Mouse (Mus musculus): ENCODE results near the gene Fbxo17.

Fbxo17 gene

DNA sequence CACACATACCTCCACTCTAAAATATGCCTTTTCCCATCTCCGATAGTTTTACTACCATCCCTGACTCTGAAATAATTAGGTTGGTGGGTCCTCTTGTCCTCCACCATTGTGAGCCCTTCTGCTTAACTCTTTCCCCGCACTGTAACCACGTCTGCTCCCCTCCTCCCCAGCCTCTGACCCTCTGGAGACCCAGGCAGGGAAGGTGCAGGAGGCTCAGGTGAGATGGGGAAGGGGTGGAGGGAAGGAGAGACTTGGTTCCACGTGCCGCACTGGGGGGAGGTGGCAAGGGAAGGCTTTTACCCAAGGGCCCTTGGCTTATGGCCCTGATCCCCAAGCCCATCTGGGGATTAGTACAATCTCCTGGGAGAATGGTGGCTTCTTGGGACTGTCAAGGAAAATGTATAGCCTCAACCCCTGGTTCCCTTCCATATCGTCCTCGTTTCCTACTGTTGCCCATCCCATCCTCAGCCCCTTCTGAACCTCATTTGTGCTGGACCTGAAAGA, 50.9 kb downstream of the Fbxo17 start, which contains the start of gene Nfkbib:
Gene Nfkbib, minus strand, starts transcription at position 51 of the 504 bp plus-strand sequence.
- DNase-seq (ENCODE audit: low read depth, low spot score): no peak

DNA sequence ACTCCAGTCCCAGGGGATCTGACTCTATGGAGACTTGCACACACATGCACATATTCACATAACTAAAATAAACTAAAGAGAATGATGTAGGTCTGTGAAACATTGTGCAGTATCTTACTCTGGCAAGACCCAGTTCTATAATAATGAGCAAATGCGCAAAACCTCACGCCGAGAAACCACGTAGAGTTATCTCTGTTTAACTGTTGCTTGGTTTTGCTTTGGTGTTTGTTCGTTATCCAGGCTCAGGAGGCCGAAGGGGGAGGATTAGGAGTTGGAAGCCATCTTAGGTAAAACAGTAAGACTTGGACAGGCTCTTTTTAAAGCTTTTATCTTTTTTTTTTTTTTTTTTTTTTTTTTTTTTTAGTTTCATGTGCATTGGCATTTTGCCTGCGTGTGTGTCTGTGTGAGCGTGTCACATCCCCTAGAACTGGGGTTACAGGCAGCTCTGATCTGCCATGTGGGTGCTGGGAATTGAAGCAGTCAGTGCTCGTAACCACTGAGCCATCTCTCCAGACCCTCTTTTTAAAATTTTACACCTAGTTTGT, 52.9 kb downstream of the Fbxo17 start:
- no peak for DNase-seq (ENCODE audit: low read depth, low spot score)

DNA sequence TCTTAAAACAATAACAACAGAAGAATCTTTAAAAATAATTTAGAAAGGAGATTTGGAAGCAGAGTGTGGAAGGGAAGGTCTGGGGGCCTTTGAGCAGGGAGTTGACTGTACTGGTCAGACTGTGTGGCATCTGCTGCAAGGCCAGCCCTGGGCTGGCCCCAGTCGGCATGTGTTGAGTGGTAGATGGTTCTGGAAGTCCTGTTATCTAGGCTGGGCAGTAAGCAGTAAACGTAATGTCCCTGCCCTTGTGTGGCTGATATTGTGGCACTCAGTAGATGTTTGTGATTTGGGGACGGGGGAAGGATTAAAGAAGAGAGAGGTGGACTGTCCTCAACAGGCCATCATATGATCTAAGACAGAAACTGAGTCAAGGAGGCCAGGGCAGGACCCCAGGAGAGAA, 53.7 kb downstream of the Fbxo17 start:
- no peak for DNase-seq (ENCODE audit: low read depth, low spot score)

DNA sequence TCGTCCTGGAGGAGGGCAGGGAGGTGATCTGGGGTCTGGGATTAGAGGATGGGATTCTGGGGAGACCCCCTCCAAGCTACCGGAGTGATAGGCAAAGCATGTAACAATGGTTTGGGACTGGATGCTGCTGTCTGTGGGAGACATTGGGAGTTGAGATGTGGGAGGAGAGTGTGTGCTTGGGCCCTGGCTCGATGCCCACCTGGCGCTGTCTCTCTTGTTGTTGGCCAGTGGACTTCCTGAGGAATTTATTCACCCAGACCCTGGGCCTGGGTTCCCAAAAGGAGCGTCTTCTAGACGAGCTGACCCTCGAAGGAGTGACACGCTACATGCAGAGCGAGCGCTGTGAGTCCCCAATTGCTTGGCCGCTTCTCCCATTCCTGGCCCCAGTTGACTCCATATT, 55.3 kb downstream of the Fbxo17 start:
- no peak for DNase-seq (ENCODE audit: low read depth, low spot score)

DNA sequence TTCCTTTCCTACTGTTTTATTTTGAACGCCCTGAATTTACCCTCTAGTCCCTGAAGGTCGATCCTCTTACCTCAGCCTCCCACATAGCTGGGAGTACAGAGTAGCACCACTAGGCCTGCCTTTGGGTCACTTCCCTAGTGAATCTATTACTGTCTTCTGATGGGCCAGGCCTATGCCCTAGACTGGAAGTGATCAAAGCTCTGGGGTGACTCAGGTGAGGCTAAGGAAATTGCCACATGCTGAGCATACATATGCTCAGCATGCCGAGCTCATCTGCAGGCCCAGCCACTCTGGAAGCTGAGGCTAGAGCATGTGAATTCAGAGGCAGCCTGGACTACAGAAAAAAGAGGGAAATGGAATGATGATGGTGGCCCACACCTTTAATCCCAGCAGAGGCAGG, 56.6 kb downstream of the Fbxo17 start:
- no peak for DNase-seq (ENCODE audit: low read depth, low spot score)

DNA sequence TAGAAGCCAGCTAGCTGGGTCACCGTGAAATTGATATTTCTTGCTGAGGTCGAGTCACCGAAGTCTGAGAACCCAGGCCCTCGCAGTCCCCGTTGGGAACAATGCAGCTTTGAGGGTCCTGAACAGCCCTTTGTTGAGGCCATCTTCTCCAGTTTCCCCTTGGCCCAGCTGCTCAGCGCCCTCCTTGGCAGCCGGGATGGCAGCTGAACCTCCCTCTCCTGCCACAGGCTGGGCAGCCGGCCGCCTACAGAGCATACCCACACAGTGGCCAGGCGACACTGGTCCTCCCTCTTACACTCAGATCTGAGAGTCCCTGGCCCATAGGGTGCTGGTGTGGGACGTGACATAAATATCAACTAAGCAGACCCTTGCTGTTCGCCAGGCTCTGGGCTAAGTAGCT, 57.6 kb downstream of the Fbxo17 start:
- no peak for DNase-seq (ENCODE audit: low read depth, low spot score)

DNA sequence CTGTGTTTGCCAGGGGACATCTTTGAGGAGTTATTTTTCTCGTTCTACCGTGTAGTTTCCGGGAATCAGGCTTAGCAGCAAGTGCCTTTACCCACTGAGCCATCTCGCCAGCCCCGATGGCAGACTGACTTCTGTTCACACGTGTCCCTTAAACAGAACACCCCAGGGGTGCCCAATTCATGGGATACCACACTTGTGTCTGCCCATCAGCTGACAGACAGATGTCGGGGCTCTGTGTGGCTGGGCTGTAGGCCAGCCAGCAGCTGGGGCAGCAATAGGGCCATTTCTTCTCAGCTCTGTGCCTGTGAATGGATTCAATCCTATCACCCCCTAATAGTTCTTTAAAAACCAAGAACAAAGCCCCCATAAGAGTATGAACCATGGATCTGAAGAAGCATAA, 58.5 kb downstream of the Fbxo17 start:
- no peak for DNase-seq (ENCODE audit: low read depth, low spot score)

DNA sequence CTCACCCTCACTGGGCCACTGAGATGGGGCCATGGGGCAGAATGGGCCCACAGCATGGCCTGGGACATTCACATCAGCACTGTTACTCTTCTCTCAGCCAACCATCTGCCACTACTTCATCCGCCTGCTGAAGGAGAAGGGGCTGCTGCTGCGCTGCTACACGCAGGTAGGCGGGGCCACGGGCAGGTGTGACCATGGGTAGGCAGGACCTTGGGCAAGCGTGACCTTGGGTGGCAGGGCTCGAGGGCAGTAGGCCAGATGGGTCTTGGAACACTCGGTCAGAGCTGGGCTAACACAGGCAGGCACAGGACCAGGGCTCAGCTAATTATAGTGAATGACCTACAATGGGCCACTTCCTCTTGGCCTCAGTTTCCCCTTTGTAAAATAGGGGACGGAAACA, 62.2 kb downstream of the Fbxo17 start:
- no peak for DNase-seq (ENCODE audit: low read depth, low spot score)

DNA sequence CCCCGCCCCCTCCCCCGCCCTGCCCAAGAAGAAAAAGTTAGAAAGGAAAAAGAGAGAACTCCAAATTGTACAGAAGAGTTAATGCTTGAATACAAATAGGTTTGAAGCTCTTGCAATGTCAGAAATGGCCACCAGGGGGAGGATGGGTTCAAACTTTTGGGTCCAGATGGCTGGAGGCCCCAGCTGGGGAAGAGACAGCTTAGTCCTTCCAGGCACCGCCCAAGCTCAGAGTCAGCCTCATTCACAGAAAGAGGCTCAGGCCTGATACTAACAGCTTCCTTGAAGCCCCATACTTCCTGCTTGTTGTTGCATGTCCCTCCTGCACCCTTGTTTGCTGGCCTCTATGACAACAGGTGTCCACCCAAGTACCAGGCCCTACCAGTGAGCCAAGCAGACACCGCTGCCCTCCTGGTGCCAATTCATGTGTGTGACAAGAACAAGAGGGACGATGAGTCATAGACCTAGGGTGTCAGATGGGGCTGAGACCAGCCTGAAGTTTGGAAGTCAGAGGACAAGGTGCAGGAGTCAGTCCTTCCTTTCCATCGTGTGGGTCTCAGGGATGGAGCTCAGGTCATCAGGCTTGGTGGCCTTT, 63.6 kb downstream of the Fbxo17 start:
- DNase-seq (ENCODE audit: low read depth, low spot score): peak; percentile 93

DNA sequence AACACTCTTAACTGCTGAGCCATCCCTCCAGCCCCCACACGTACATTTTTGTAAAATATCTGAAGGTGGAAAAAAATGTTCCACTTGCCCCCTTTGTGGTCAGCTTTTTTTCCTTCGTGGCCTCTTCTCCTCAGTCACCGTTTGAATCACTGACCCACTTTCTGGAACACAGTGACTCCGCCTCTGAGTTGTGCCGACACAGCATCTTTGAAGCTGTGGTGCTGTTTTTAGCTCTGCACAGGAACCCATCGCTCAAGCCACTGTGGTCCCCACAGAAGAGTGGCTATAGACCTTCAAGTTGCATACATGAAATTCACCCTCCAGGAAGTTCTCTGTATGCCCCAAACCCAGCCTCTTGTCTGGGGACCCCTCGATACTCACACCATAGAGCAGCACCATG, 64.3 kb downstream of the Fbxo17 start:
- no peak for DNase-seq (ENCODE audit: low read depth, low spot score)

DNA sequence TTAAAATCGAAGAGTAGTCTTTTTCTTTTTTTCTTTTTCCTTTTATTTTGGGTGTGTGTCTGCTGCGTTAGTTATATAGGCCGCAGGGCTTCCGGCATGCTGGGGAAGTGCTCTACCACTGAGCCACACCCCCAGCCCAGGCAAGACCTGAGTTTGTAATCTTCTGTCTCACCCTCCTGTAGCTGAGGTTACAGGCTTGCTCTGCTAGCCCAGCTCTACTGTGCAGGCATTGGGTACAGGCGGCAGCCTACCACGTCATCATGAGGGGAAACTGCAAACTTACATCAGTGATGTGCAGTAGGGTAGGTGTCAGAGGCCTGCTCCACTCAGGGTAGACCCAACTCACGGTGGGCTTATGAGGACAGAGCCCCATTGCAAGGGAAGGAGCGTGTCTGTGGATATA, 64.7 kb downstream of the Fbxo17 start:
- DNase-seq (ENCODE audit: low read depth, low spot score): no peak

DNA sequence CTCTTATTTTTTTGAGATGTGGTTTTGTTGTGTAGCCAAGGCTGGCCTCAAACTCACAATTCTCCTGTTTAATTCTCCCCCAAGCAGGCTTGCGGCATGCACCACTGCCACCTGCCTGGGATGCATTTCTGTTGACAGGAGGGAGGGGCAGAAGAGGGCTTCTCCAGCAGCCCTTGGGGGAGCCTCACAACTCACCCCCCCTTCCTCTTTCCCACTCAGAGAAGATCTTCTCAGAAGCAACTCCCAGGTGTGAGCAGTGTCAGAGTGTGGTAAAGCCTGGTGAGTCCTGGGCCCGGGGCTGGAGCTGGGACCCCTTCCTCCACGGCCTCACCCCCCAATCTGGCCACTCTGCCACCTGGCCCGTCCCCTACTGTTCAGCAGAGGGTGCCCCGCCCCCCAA, 68.6 kb downstream of the Fbxo17 start:
- no peak for DNase-seq (ENCODE audit: low read depth, low spot score)
